Mouse (Mus musculus) hindbrain, embryonic 12.5 days (tissue): ENCODE results near the gene Uckl1. TPM values are rescaled to one million over a fixed set of nuclear protein-coding genes. Genes with fewer than 3 reads are reported as not detected.

Experiments
- ATAC-seq: fragments of 200-750 bp; cut with Nextera tagmentation; 2 replicates; pipeline ENCODE4 v1.8.0; 2017; ENCODE audit warnings: moderate TSS enrichment; ENCODE audit not compliant: low FRiP score
- H3K27ac ChIP-seq: fragments of 300-500 bp; sonication (generic); 2 replicates; pipeline ENCODE4 v1.5.1; 2016; ENCODE audit warnings: mild to moderate bottlenecking
- H3K27me3 ChIP-seq: fragments of 300-500 bp; sonication (generic); 2 replicates; pipeline ENCODE4 v1.6.1; 2016; ENCODE audit warnings: mild to moderate bottlenecking
- H3K36me3 ChIP-seq: fragments of 300-500 bp; sonication (generic); 2 replicates; pipeline ENCODE4 v1.6.1; 2016; ENCODE audit warnings: mild to moderate bottlenecking
- H3K4me1 ChIP-seq: fragments of 300-500 bp; sonication (generic); 2 replicates; pipeline ENCODE4 v1.6.1; 2016
- H3K4me2 ChIP-seq: fragments of 300-500 bp; sonication (generic); replicated peaks from 2 replicates; pipeline ENCODE4 v1.6.1; 2016; ENCODE audit warnings: mild to moderate bottlenecking
- H3K4me3 ChIP-seq: fragments of 300-500 bp; sonication (generic); 2 replicates; pipeline ENCODE4 v1.5.1; 2016; ENCODE audit warnings: mild to moderate bottlenecking
- H3K9ac ChIP-seq: fragments of 300-500 bp; sonication (generic); 2 replicates; pipeline ENCODE4 v1.6.1; 2016; ENCODE audit warnings: mild to moderate bottlenecking, moderate library complexity
- H3K9me3 ChIP-seq: fragments of 300-500 bp; sonication (generic); replicated peaks from 2 replicates; pipeline ENCODE4 v1.6.1; 2016; ENCODE audit warnings: mild to moderate bottlenecking
- WGBS: fragments of 180-500 bp; shearing (Covaris S2); methylation state at CpG from one replicate; pipeline ENCODE4 v1.1.7; 2016; 5-methylcytosine and 5-hydroxymethylcytosine counted together
- polyA plus RNA-seq: library from polyadenylated mRNA; unstranded; fragments of >200 nt; fragmentation: Nextera tagmentation; extraction: Ambion mirVana; gene quantifications from 2 replicates; pipeline ENCODE4 v1.2.1, GENCODE M21; 2016

Gene Uckl1
- polyA plus RNA-seq, 1 experiment from 2014 or later, result 64.2 TPM

GRCm38 (mm10) chr2:181586124-181586523 is 1.4 kb upstream of the Uckl1 start:
- Histone ChIP-seq H3K4me1 (peaks cover 8% of the 10 kb centered on the region), H3K27ac (no peak overlapping the region), H3K9ac (no peak overlapping the region), H3K4me3 (no peak overlapping the region), H3K27me3 (no peaks in the 10 kb centered on the region), H3K9me3 (no peaks in the 10 kb centered on the region), H3K36me3 (peaks cover 76% of the 10 kb centered on the region), H3K4me2 (no peak overlapping the region)
- 99% methylated on average over 3 of the region's 3 CpGs for WGBS
- no peak for ATAC-seq

GRCm38 (mm10) chr2:181585506-181585905 is 814 bp upstream of the Uckl1 start:
- H3K36me3 ChIP-seq, result peaks cover 72% of the 10 kb centered on the region
- 96% methylated on average over 5 of the region's 5 CpGs for WGBS
- peaks cover 6% of the 10 kb centered on the region for H3K4me1 ChIP-seq
- no peak overlapping the region for H3K4me3 ChIP-seq
- H3K9me3 ChIP-seq, result no peaks in the 10 kb centered on the region
- H3K4me2 ChIP-seq, result no peak overlapping the region
- H3K27ac ChIP-seq, result no peak overlapping the region
- no peak overlapping the region for H3K9ac ChIP-seq
- ATAC-seq, result no peak
- no peaks in the 10 kb centered on the region for H3K27me3 ChIP-seq

DNA sequence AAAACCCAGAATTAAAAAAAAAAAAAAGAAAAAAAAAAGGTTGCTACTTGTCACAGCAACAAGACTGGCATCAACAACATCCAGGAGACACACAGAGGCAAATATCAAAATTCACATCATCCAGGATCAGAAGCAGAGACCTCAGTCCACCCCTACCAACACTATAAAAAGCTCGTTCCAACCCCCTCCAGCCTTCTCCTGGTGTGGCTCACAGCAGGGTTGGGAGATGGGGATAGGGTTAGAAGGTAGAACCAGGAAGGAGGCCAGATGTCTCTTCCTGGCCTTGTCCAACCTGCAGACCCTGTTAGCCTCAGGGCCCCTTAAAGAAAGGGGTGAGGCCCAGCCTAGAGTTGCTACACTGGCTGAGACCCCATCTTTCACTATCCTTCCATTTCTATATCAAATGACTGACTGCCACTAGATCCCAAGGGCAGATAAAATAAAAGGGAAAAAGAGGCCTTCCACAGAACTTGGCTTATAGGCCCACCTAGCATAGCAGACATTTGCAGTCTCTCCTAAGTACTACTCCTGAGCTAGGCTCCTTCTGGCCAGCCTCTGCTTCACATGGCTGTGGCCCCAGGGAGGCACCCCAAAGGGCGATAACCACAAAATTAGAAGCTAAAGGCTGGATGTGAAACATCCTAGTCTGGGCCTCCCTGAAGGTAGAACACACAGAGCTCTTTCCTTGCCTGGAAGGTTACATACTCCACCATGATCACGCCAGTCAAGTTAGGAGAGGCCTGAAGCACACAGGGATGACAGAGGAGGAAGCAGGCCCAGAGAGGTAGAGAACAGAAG is 1.0 kb downstream of the Uckl1 start:
- Histone ChIP-seq H3K27me3 (no peaks in the 10 kb centered on the region), H3K9me3 (no peaks in the 10 kb centered on the region), H3K27ac (no peak overlapping the region), H3K4me1 (peaks cover 11% of the 10 kb centered on the region), H3K4me2 (no peak overlapping the region), H3K9ac (no peak overlapping the region), H3K4me3 (no peak overlapping the region), H3K36me3 (peaks cover 53% of the 10 kb centered on the region)
- no peak for ATAC-seq
- 93% methylated on average over 3 of the region's 3 CpGs for WGBS

- Histone ChIP-seq H3K9ac (no peak overlapping the region), H3K27ac (no peak overlapping the region), H3K36me3 (peaks cover 46% of the 10 kb centered on the region), H3K4me2 (no peak overlapping the region), H3K9me3 (no peaks in the 10 kb centered on the region), H3K27me3 (no peaks in the 10 kb centered on the region), H3K4me1 (peaks cover 14% of the 10 kb centered on the region), H3K4me3 (no peak overlapping the region)
- ATAC-seq, result no peak
- WGBS, result 81% methylated on average over 1 of the region's 1 CpGs
Observed at GRCm38 (mm10) chr2:181582939-181583338, 1.8 kb downstream of the Uckl1 start.

DNA sequence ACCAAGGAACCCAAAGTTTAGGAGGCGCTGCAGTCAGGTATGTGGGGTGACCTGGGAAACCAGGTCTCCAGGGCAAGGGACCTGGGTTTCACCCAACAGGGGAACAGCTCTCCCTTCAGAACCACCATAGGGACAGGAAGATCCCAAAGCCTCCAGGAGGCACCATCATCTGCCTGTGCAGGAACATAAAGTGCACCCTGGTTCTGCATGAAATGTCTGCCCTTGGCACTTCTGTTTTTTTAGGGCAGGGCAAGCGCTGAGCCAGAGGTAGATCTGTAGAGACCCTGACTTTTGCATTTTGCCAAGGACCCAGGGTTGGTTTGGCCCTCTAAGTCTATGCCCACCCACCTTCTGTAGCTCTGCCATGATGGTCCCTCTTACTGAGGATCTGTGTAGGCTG is 2.3 kb downstream of the Uckl1 start:
- Histone ChIP-seq H3K4me2 (peak overlapping the region; percentile 94), H3K4me3 (peak overlapping the region; percentile 75), H3K9me3 (no peaks in the 10 kb centered on the region), H3K4me1 (peaks cover 18% of the 10 kb centered on the region), H3K27me3 (no peaks in the 10 kb centered on the region), H3K27ac (0 out of 2 replicates have a peak overlapping the region, but pooled peaks have one; percentile 19), H3K36me3 (peaks cover 40% of the 10 kb centered on the region), H3K9ac (no peak overlapping the region)
- WGBS, result 83% methylated on average over 2 of the region's 2 CpGs
- 0 out of 2 replicates have a peak, but pooled peaks have one; percentile 1 for ATAC-seq

- ATAC-seq, result peak; percentile 81
- Histone ChIP-seq H3K27ac (peak overlapping the region; percentile 93), H3K36me3 (peaks cover 32% of the 10 kb centered on the region), H3K27me3 (no peaks in the 10 kb centered on the region), H3K4me2 (peak overlapping the region; percentile 94), H3K9me3 (no peaks in the 10 kb centered on the region), H3K9ac (peak overlapping the region; percentile 88), H3K4me1 (peaks cover 22% of the 10 kb centered on the region), H3K4me3 (peak overlapping the region; percentile 75)
- WGBS, result under 1% methylated on average over 49 of the region's 49 CpGs
Observed at GRCm38 (mm10) chr2:181581402-181582120, 3.1 kb downstream of the Uckl1 start.

- Histone ChIP-seq H3K27me3 (no peaks in the 10 kb centered on the region), H3K4me1 (peaks cover 22% of the 10 kb centered on the region), H3K36me3 (peaks cover 27% of the 10 kb centered on the region), H3K9ac (peak overlapping the region; percentile 88), H3K27ac (peak overlapping the region; percentile 93), H3K4me2 (peak overlapping the region; percentile 94), H3K9me3 (no peaks in the 10 kb centered on the region), H3K4me3 (peak overlapping the region; percentile 75)
- ATAC-seq, result peak; percentile 67
- under 1% methylated on average over 11 of the region's 11 CpGs for WGBS
Observed at GRCm38 (mm10) chr2:181581016-181581401, 3.7 kb downstream of the Uckl1 start.

DNA sequence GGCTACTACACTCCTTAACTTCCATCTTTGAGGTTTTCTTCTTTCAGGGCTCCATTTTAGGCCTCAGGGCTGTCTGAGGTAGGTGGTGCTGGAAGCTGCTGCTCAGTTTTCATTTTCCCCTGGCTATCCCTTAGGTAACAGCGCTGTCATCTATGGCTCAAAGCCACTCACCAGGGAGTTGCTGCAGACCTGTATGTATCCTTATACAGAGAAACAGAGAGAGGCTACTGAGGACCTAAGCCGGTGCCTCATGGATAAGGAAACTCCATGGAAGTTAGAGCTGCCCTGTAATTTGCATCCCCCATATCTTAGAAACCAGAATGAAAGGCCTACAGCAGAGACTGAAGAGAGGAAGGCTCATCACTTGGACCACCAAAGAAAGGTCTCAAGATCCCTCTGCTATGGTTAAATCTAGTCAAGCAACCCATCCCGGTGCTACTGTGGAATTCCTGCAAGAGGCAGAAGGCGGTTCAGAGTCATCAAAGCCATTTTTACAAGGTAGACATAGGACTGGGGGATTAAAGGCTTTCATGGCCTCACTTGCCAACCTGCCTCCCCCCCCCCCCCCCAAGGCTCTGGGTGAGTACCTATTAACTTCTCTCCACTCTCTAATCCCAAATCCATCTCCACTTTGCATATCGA is 4.4 kb downstream of the Uckl1 start:
- H3K36me3 ChIP-seq, result peaks cover 19% of the 10 kb centered on the region
- H3K27me3 ChIP-seq, result no peaks in the 10 kb centered on the region
- peak overlapping the region; percentile 88 for H3K9ac ChIP-seq
- no peaks in the 10 kb centered on the region for H3K9me3 ChIP-seq
- WGBS, result 79% methylated on average over 5 of the region's 5 CpGs
- peaks cover 22% of the 10 kb centered on the region for H3K4me1 ChIP-seq
- H3K4me2 ChIP-seq, result peak overlapping the region; percentile 94
- no peak for ATAC-seq
- no peak overlapping the region; the same call in 1 of the 2 replicates for H3K27ac ChIP-seq
- H3K4me3 ChIP-seq, result peak overlapping the region; percentile 75

- Histone ChIP-seq H3K4me2 (no peak overlapping the region), H3K9ac (0 out of 2 replicates have a peak overlapping the region, but pooled peaks have one; percentile 25), H3K4me1 (peaks cover 22% of the 10 kb centered on the region), H3K9me3 (no peaks in the 10 kb centered on the region), H3K27me3 (no peaks in the 10 kb centered on the region), H3K36me3 (peaks cover 13% of the 10 kb centered on the region), H3K27ac (no peak overlapping the region), H3K4me3 (no peak overlapping the region)
- no peak for ATAC-seq
- WGBS, result 82% methylated on average over 1 of the region's 1 CpGs
Observed at GRCm38 (mm10) chr2:181579681-181580080, 5.0 kb downstream of the Uckl1 start.

GRCm38 (mm10) chr2:181578790-181579618 is 5.7 kb downstream of the Uckl1 start:
- Histone ChIP-seq H3K4me3 (no peak overlapping the region), H3K4me1 (peaks cover 22% of the 10 kb centered on the region), H3K4me2 (no peak overlapping the region), H3K27me3 (no peaks in the 10 kb centered on the region), H3K9me3 (no peaks in the 10 kb centered on the region), H3K27ac (no peak overlapping the region), H3K36me3 (peaks cover 11% of the 10 kb centered on the region), H3K9ac (0 out of 2 replicates have a peak overlapping the region, but pooled peaks have one; percentile 25)
- ATAC-seq, result no peak
- 78% methylated on average over 5 of the region's 5 CpGs for WGBS

- no peak for ATAC-seq
- Histone ChIP-seq H3K4me2 (no peak overlapping the region), H3K27ac (no peak overlapping the region), H3K4me1 (peaks cover 22% of the 10 kb centered on the region), H3K9ac (no peak overlapping the region), H3K4me3 (no peak overlapping the region), H3K27me3 (no peaks in the 10 kb centered on the region), H3K36me3 (peaks cover 12% of the 10 kb centered on the region), H3K9me3 (no peaks in the 10 kb centered on the region)
- WGBS, result 87% methylated on average over 7 of the region's 7 CpGs
Observed at GRCm38 (mm10) chr2:181577981-181578581, 6.6 kb downstream of the Uckl1 start.
